Mouse (Mus musculus) G1E (cell line): ENCODE data around the gene Angptl4.
"Not testable (repeated sequence)": the region's sequence is repeated elsewhere in the genome, so short reads cannot be mapped to it uniquely, and the experiment has no call there.

Source experiments
- GATA2 ChIP-seq: IDR thresholded peaks from 2 replicates; pipeline ENCODE4 v1.6.1; 2012; ENCODE audit warnings: low read depth, low read length, inconsistent platforms, borderline replicate concordance
- POLR2AphosphoS5 ChIP-seq: IDR thresholded peaks from 2 replicates; pipeline ENCODE4 v1.6.1; 2012; ENCODE audit warnings: low read depth, low read length, inconsistent platforms; ENCODE audit not compliant: insufficient replicate concordance
- TAL1 ChIP-seq: conservative IDR thresholded peaks from 2 replicates; pipeline ENCODE4 v1.6.1; 2012; ENCODE audit warnings: low read depth, low read length, inconsistent platforms, mixed read lengths

- not testable (repeated sequence) for TF ChIP-seq GATA2, TAL1, POLR2AphosphoS5
Observed at GRCm38 (mm10) chr17:33733526-33733925, 48.1 kb downstream of the Angptl4 start.
